Mouse (Mus musculus) heart, adult 2 months (tissue): ENCODE measurements around the gene Rap1gap2.

ENCODE experiments used
- CTCF ChIP-seq: fragments of 200-600 bp; IDR thresholded peaks from 2 replicates; pipeline ENCODE4 v1.8.1; 2022; ENCODE audit warnings: antibody characterized with exemption, mild to moderate bottlenecking, moderate library complexity
- EP300 ChIP-seq: fragments of 200-500 bp; IDR thresholded peaks from 2 replicates; pipeline ENCODE4 v1.6.1; 2011; ENCODE audit warnings: low read depth, low read length, control low read depth; ENCODE audit not compliant: insufficient read depth
- POLR2A ChIP-seq: fragments of 200-500 bp; IDR thresholded peaks from 2 replicates; pipeline ENCODE4 v1.6.1; 2011; ENCODE audit warnings: mild to moderate bottlenecking, low read depth, low read length, control low read depth; ENCODE audit not compliant: insufficient read depth

GRCm38 (mm10) chr11:74457194-74457593 is 153.5 kb downstream of the Rap1gap2 start:
- no peak for TF ChIP-seq CTCF
- TF ChIP-seq POLR2A = no peak
- TF ChIP-seq EP300 = no peak
